Mouse (Mus musculus) erythroblast, embryonic 14.5 days (primary cell): ENCODE measurements around the gene Nudt12. TPM values are rescaled to one million over a fixed set of nuclear protein-coding genes. Genes with fewer than 3 reads are reported as not detected.
A peak's percentile ranks its signal among the peaks of the same experiment; 100 is the strongest.

Experiments used
- H3K27me3 ChIP-seq: 2 replicates; pipeline ENCODE4 v1.6.1; 2012; ENCODE audit warnings: inconsistent platforms; ENCODE audit not compliant: control insufficient read depth
- H3K36me3 ChIP-seq: 2 replicates; pipeline ENCODE4 v1.6.1; 2012; ENCODE audit warnings: mild to moderate bottlenecking, inconsistent platforms; ENCODE audit not compliant: control insufficient read depth
- H3K4me1 ChIP-seq: 2 replicates; pipeline ENCODE4 v1.6.1; 2012; ENCODE audit warnings: inconsistent platforms; ENCODE audit not compliant: control insufficient read depth
- H3K4me3 ChIP-seq: replicated peaks from 2 replicates; pipeline ENCODE3; 2012; ENCODE audit warnings: moderate library complexity, mild to moderate bottlenecking, inconsistent platforms
- H3K9me3 ChIP-seq: 2 replicates; pipeline ENCODE4 v1.6.1; 2012; ENCODE audit warnings: low read length, inconsistent platforms, mixed read lengths; ENCODE audit not compliant: control insufficient read depth
- GATA1 ChIP-seq: IDR thresholded peaks from 2 replicates; pipeline ENCODE4 v1.6.1; 2012; ENCODE audit warnings: low read length, inconsistent platforms, mixed read lengths
- TAL1 ChIP-seq: IDR thresholded peaks from 3 replicates; pipeline ENCODE4 v1.6.1; 2012; ENCODE audit warnings: low read length, inconsistent platforms, mixed read lengths
- polyA plus RNA-seq: library from polyadenylated mRNA; stranded (reverse); fragments of >175 nt; gene quantifications from 2 replicates; pipeline ENCODE4 v1.2.3, GENCODE M21; 2012

Gene Nudt12
- 0.03 and 0.19 TPM in 2 replicates for polyA plus RNA-seq

- Histone ChIP-seq H3K27me3 (no peaks in the 10 kb centered on the region), H3K4me3 (peak within 1 kb of the TSS; percentile 76), H3K4me1 (peaks cover 20% of the 10 kb centered on the region), H3K36me3 (peaks cover 21% of the 10 kb centered on the region), H3K9me3 (no peaks in the 10 kb centered on the region)
- no peak; the same call in 2 of the 3 replicates for TF ChIP-seq TAL1
Measured at GRCm38 (mm10) chr17:59013091-59013459, at the start of gene Nudt12. TSS of gene Nudt12 (minus strand) at chr17:59013372.

GRCm38 (mm10) chr17:59053306-59053705, 40.1 kb upstream of the Nudt12 start:
- Histone ChIP-seq H3K36me3 (no peaks in the 10 kb centered on the region), H3K9me3 (no peaks in the 10 kb centered on the region), H3K4me1 (no peaks in the 10 kb centered on the region), H3K4me3 (no peak overlapping the region), H3K27me3 (no peaks in the 10 kb centered on the region)
- TF ChIP-seq TAL1 (no peak), GATA1 (no peak)

- H3K4me1 ChIP-seq, result no peaks in the 10 kb centered on the region
- no peaks in the 10 kb centered on the region for H3K36me3 ChIP-seq
- TF ChIP-seq TAL1, result no peak
- TF ChIP-seq GATA1, result no peak
- H3K27me3 ChIP-seq, result no peaks in the 10 kb centered on the region
- no peaks in the 10 kb centered on the region for H3K9me3 ChIP-seq
- H3K4me3 ChIP-seq, result no peak overlapping the region
Measured at GRCm38 (mm10) chr17:59039754-59040153, 26.6 kb upstream of the Nudt12 start.

GRCm38 (mm10) chr17:59033445-59033844, 20.3 kb upstream of the Nudt12 start:
- Histone ChIP-seq H3K4me1 (no peaks in the 10 kb centered on the region), H3K27me3 (no peaks in the 10 kb centered on the region), H3K9me3 (no peaks in the 10 kb centered on the region), H3K4me3 (no peak overlapping the region), H3K36me3 (no peaks in the 10 kb centered on the region)
- TF ChIP-seq TAL1, result no peak
- TF ChIP-seq GATA1, result no peak

- TF ChIP-seq TAL1 (no peak), GATA1 (no peak)
- no peaks in the 10 kb centered on the region for H3K36me3 ChIP-seq
- no peaks in the 10 kb centered on the region for H3K9me3 ChIP-seq
- no peaks in the 10 kb centered on the region for H3K4me1 ChIP-seq
- no peak overlapping the region for H3K4me3 ChIP-seq
- H3K27me3 ChIP-seq, result no peaks in the 10 kb centered on the region
Measured at GRCm38 (mm10) chr17:59026336-59026735, 13.2 kb upstream of the Nudt12 start.

- Histone ChIP-seq H3K36me3 (no peaks in the 10 kb centered on the region), H3K27me3 (no peaks in the 10 kb centered on the region), H3K4me3 (no peak overlapping the region), H3K4me1 (no peaks in the 10 kb centered on the region), H3K9me3 (no peaks in the 10 kb centered on the region)
- no peak for TF ChIP-seq GATA1
- no peak for TF ChIP-seq TAL1
Measured at GRCm38 (mm10) chr17:59024502-59024901, 11.3 kb upstream of the Nudt12 start.

GRCm38 (mm10) chr17:59023971-59024370, 10.8 kb upstream of the Nudt12 start:
- no peak for TF ChIP-seq TAL1
- no peak for TF ChIP-seq GATA1
- no peaks in the 10 kb centered on the region for H3K9me3 ChIP-seq
- H3K4me3 ChIP-seq, result no peak overlapping the region
- H3K36me3 ChIP-seq, result no peaks in the 10 kb centered on the region
- no peaks in the 10 kb centered on the region for H3K4me1 ChIP-seq
- no peaks in the 10 kb centered on the region for H3K27me3 ChIP-seq

GRCm38 (mm10) chr17:59018666-59019065, 5.5 kb upstream of the Nudt12 start:
- Histone ChIP-seq H3K27me3 (no peaks in the 10 kb centered on the region), H3K36me3 (no peaks in the 10 kb centered on the region), H3K9me3 (no peaks in the 10 kb centered on the region), H3K4me3 (no peak overlapping the region), H3K4me1 (no peaks in the 10 kb centered on the region)
- TF ChIP-seq TAL1, result no peak
- no peak for TF ChIP-seq GATA1

- Histone ChIP-seq H3K36me3 (peaks cover 23% of the 10 kb centered on the region), H3K4me1 (peaks cover 20% of the 10 kb centered on the region), H3K4me3 (peak overlapping the region; percentile 76), H3K27me3 (no peaks in the 10 kb centered on the region), H3K9me3 (no peaks in the 10 kb centered on the region)
- TF ChIP-seq TAL1, result no peak
- no peak for TF ChIP-seq GATA1
Measured at GRCm38 (mm10) chr17:59012421-59013090, 616 bp downstream of the Nudt12 start.
